Mouse (Mus musculus) hindbrain, embryonic 15.5 days (tissue): ENCODE measurements around the gene Zfp36. TPM values are rescaled to one million over a fixed set of nuclear protein-coding genes. Genes with fewer than 3 reads are reported as not detected.
A peak's percentile ranks its signal among the peaks of the same experiment; 100 is the strongest.

Source experiments
- ATAC-seq: fragments of 200-750 bp; cut with Nextera tagmentation; 2 replicates; pipeline ENCODE4 v1.8.0; 2017; ENCODE audit warnings: low read depth, moderate number of reproducible peaks, moderate TSS enrichment; ENCODE audit not compliant: low FRiP score
- H3K27ac ChIP-seq: fragments of 300-500 bp; sonication (generic); replicated peaks from 2 replicates; pipeline ENCODE4 v1.5.1; 2015; ENCODE audit warnings: mild to moderate bottlenecking, inconsistent platforms
- H3K27me3 ChIP-seq: fragments of 300-500 bp; sonication (generic); 2 replicates; pipeline ENCODE4 v1.6.1; 2015; ENCODE audit warnings: control low read depth, inconsistent platforms
- H3K36me3 ChIP-seq: fragments of 300-500 bp; sonication (generic); 2 replicates; pipeline ENCODE4 v1.6.1; 2015; ENCODE audit warnings: control low read depth, inconsistent platforms
- H3K4me1 ChIP-seq: fragments of 300-500 bp; sonication (generic); replicated peaks from 2 replicates; pipeline ENCODE4 v1.6.1; 2015; ENCODE audit warnings: control low read depth, inconsistent platforms
- H3K4me2 ChIP-seq: fragments of 300-500 bp; sonication (generic); 2 replicates; pipeline ENCODE4 v1.6.1; 2015; ENCODE audit warnings: moderate library complexity, mild to moderate bottlenecking, inconsistent platforms
- H3K4me3 ChIP-seq: fragments of 300-500 bp; sonication (generic); 2 replicates; pipeline ENCODE4 v1.5.1; 2015; ENCODE audit warnings: mild to moderate bottlenecking, inconsistent platforms
- H3K9ac ChIP-seq: fragments of 300-500 bp; sonication (generic); 2 replicates; pipeline ENCODE4 v1.6.1; 2015; ENCODE audit warnings: inconsistent platforms
- H3K9me3 ChIP-seq: fragments of 300-500 bp; sonication (generic); 2 replicates; pipeline ENCODE4 v1.6.1; 2016; ENCODE audit warnings: control low read depth, inconsistent platforms
- WGBS: fragments of 180-500 bp; shearing (Covaris S2); methylation state at CpG from one replicate; pipeline ENCODE4 v1.1.7; 2015; 5-methylcytosine and 5-hydroxymethylcytosine counted together
- polyA plus RNA-seq: library from polyadenylated mRNA; unstranded; fragments of >200 nt; fragmentation: Nextera tagmentation; extraction: Ambion mirVana; gene quantifications from 2 replicates; pipeline ENCODE4 v1.2.1, GENCODE M21; 2015

Gene Zfp36
- 4.4 and 4.6 TPM in 2 replicates for polyA plus RNA-seq

- Histone ChIP-seq H3K4me1 (peaks cover 59% of the 10 kb centered on the region), H3K4me2 (peak within 1 kb of the TSS; percentile 86), H3K9ac (peak within 1 kb of the TSS; percentile 62), H3K4me3 (peak within 1 kb of the TSS; percentile 51), H3K27ac (peak within 1 kb of the TSS; percentile 75), H3K36me3 (no peaks in the 10 kb centered on the region), H3K27me3 (no peaks in the 10 kb centered on the region), H3K9me3 (no peaks in the 10 kb centered on the region)
- ATAC-seq: no peak
- WGBS: 58% methylated on average over 17 of the region's 17 CpGs
Measured at GRCm38 (mm10) chr7:28380237-28381016, at the start of gene Zfp36. Gene Zfp36, minus strand, starts transcription at chr7:28380253.

- no peak overlapping the region for H3K27ac ChIP-seq
- no peak overlapping the region for H3K9ac ChIP-seq
- peaks cover 8% of the 10 kb centered on the region for H3K36me3 ChIP-seq
- peaks cover 15% of the 10 kb centered on the region for H3K4me1 ChIP-seq
- no peaks in the 10 kb centered on the region for H3K27me3 ChIP-seq
- H3K4me2 ChIP-seq: no peak overlapping the region
- no peak for ATAC-seq
- H3K9me3 ChIP-seq: no peaks in the 10 kb centered on the region
- no peak overlapping the region for H3K4me3 ChIP-seq
Measured at GRCm38 (mm10) chr7:28427738-28428137, 47.7 kb upstream of the Zfp36 start.

GRCm38 (mm10) chr7:28423018-28423417 is 43.0 kb upstream of the Zfp36 start:
- H3K4me2 ChIP-seq: no peak overlapping the region
- 90% methylated on average over 1 of the region's 1 CpGs for WGBS
- H3K9ac ChIP-seq: no peak overlapping the region

GRCm38 (mm10) chr7:28419416-28419815 is 39.4 kb upstream of the Zfp36 start:
- Histone ChIP-seq H3K4me3 (no peak overlapping the region), H3K4me1 (no peaks in the 10 kb centered on the region; the same call in 1 of the 2 replicates), H3K9me3 (no peaks in the 10 kb centered on the region), H3K27ac (no peak overlapping the region), H3K36me3 (peaks cover 72% of the 10 kb centered on the region), H3K27me3 (no peaks in the 10 kb centered on the region), H3K4me2 (no peak overlapping the region), H3K9ac (no peak overlapping the region)
- no peak for ATAC-seq
- WGBS: 97% methylated on average over 2 of the region's 2 CpGs

More at GRCm38 (mm10) chr7:28423018-28423417, 43.0 kb upstream of the Zfp36 start:
- Histone ChIP-seq H3K4me1 (peaks cover 2% of the 10 kb centered on the region; the same call in 1 of the 2 replicates), H3K9me3 (no peaks in the 10 kb centered on the region), H3K27ac (no peak overlapping the region), H3K36me3 (peaks cover 50% of the 10 kb centered on the region), H3K4me3 (no peak overlapping the region), H3K27me3 (no peaks in the 10 kb centered on the region)
- no peak for ATAC-seq

GRCm38 (mm10) chr7:28418096-28418670 is 38.1 kb upstream of the Zfp36 start:
- no peaks in the 10 kb centered on the region for H3K9me3 ChIP-seq
- no peak overlapping the region for H3K4me3 ChIP-seq
- H3K27me3 ChIP-seq: no peaks in the 10 kb centered on the region
- no peak overlapping the region for H3K4me2 ChIP-seq
- no peaks in the 10 kb centered on the region; the same call in 1 of the 2 replicates for H3K4me1 ChIP-seq
- ATAC-seq: no peak
- H3K9ac ChIP-seq: no peak overlapping the region
- 66% methylated on average over 8 of the region's 8 CpGs for WGBS
- H3K36me3 ChIP-seq: peaks cover 81% of the 10 kb centered on the region
- H3K27ac ChIP-seq: no peak overlapping the region; the same call in 1 of the 2 replicates

GRCm38 (mm10) chr7:28417368-28417767 is 37.3 kb upstream of the Zfp36 start:
- H3K9ac ChIP-seq: no peak overlapping the region
- H3K9me3 ChIP-seq: no peaks in the 10 kb centered on the region
- no peak for ATAC-seq
- H3K36me3 ChIP-seq: peaks cover 81% of the 10 kb centered on the region
- H3K27me3 ChIP-seq: no peaks in the 10 kb centered on the region
- H3K4me1 ChIP-seq: no peaks in the 10 kb centered on the region; the same call in 1 of the 2 replicates
- no peak overlapping the region for H3K4me2 ChIP-seq
- no peak overlapping the region for H3K4me3 ChIP-seq
- H3K27ac ChIP-seq: no peak overlapping the region

- ATAC-seq: no peak
- Histone ChIP-seq H3K9ac (no peak overlapping the region), H3K4me2 (no peak overlapping the region), H3K4me3 (no peak overlapping the region), H3K27me3 (no peaks in the 10 kb centered on the region), H3K4me1 (no peaks in the 10 kb centered on the region), H3K9me3 (no peaks in the 10 kb centered on the region), H3K27ac (no peak overlapping the region), H3K36me3 (peaks cover 66% of the 10 kb centered on the region)
- WGBS: 90% methylated on average over 4 of the region's 4 CpGs
Measured at GRCm38 (mm10) chr7:28412826-28413225, 32.8 kb upstream of the Zfp36 start.

- Histone ChIP-seq H3K27me3 (no peaks in the 10 kb centered on the region), H3K27ac (no peak overlapping the region), H3K4me1 (no peaks in the 10 kb centered on the region), H3K36me3 (peaks cover 76% of the 10 kb centered on the region), H3K4me3 (no peak overlapping the region), H3K9me3 (no peaks in the 10 kb centered on the region), H3K4me2 (no peak overlapping the region), H3K9ac (no peak overlapping the region)
- WGBS: 93% methylated on average over 3 of the region's 3 CpGs
- ATAC-seq: no peak
Measured at GRCm38 (mm10) chr7:28410841-28411475, 30.9 kb upstream of the Zfp36 start.

- no peak for ATAC-seq
- H3K9ac ChIP-seq: no peak overlapping the region
- WGBS: 92% methylated on average over 3 of the region's 3 CpGs
Measured at GRCm38 (mm10) chr7:28401942-28402341, 21.9 kb upstream of the Zfp36 start.

GRCm38 (mm10) chr7:28401030-28401429 is 21.0 kb upstream of the Zfp36 start:
- H3K27ac ChIP-seq: no peak overlapping the region
- H3K4me2 ChIP-seq: no peak overlapping the region
- H3K36me3 ChIP-seq: peaks cover 93% of the 10 kb centered on the region
- 100% methylated on average over 1 of the region's 1 CpGs for WGBS
- no peaks in the 10 kb centered on the region for H3K4me1 ChIP-seq
- H3K27me3 ChIP-seq: no peaks in the 10 kb centered on the region
- no peak overlapping the region for H3K4me3 ChIP-seq
- no peaks in the 10 kb centered on the region for H3K9me3 ChIP-seq
- ATAC-seq: no peak
- H3K9ac ChIP-seq: no peak overlapping the region

More at GRCm38 (mm10) chr7:28401942-28402341, 21.9 kb upstream of the Zfp36 start:
- no peak overlapping the region for H3K27ac ChIP-seq
- H3K4me3 ChIP-seq: no peak overlapping the region
- H3K4me1 ChIP-seq: no peaks in the 10 kb centered on the region
- H3K9me3 ChIP-seq: no peaks in the 10 kb centered on the region
- H3K4me2 ChIP-seq: no peak overlapping the region
- peaks cover 93% of the 10 kb centered on the region for H3K36me3 ChIP-seq
- H3K27me3 ChIP-seq: no peaks in the 10 kb centered on the region

- WGBS: 92% methylated on average over 10 of the region's 10 CpGs
- Histone ChIP-seq H3K4me1 (peaks cover 10% of the 10 kb centered on the region), H3K9me3 (no peaks in the 10 kb centered on the region), H3K9ac (no peak overlapping the region), H3K27ac (no peak overlapping the region), H3K27me3 (no peaks in the 10 kb centered on the region), H3K4me3 (no peak overlapping the region), H3K36me3 (peaks cover 80% of the 10 kb centered on the region), H3K4me2 (no peak overlapping the region)
- ATAC-seq: no peak
Measured at GRCm38 (mm10) chr7:28398696-28399340, 18.8 kb upstream of the Zfp36 start.

GRCm38 (mm10) chr7:28398000-28398399 is 17.9 kb upstream of the Zfp36 start:
- peaks cover 15% of the 10 kb centered on the region for H3K4me1 ChIP-seq
- ATAC-seq: no peak
- peaks cover 71% of the 10 kb centered on the region for H3K36me3 ChIP-seq
- H3K9ac ChIP-seq: no peak overlapping the region
- no peak overlapping the region for H3K4me2 ChIP-seq
- no peak overlapping the region for H3K27ac ChIP-seq
- WGBS: 68% methylated on average over 3 of the region's 3 CpGs
- no peaks in the 10 kb centered on the region for H3K27me3 ChIP-seq
- H3K9me3 ChIP-seq: no peaks in the 10 kb centered on the region
- H3K4me3 ChIP-seq: no peak overlapping the region
